Mouse (Mus musculus) CH12.LX (cell line): ENCODE measurements around the gene Fpgs. TPM values are rescaled to one million over a fixed set of nuclear protein-coding genes. Genes with fewer than 3 reads are reported as not detected.

ENCODE experiments used
- DNase-seq: peaks from one replicate; pipeline ENCODE4 v3.0.0-alpha.2; 2013; ENCODE audit errors: extremely low read depth
- H3K27ac ChIP-seq: 2 replicates; pipeline ENCODE4 v1.5.1; 2012; ENCODE audit warnings: low read depth, mild to moderate bottlenecking, control low read depth, moderate library complexity; ENCODE audit not compliant: insufficient read depth
- H3K27me3 ChIP-seq: replicated peaks from 2 replicates; pipeline ENCODE3; 2012; ENCODE audit warnings: inconsistent platforms
- H3K36me3 ChIP-seq, 2 experiments: replicated peaks in 1 of 2; 2 replicates each; pipeline versions ENCODE3 to v1.6.1; 2012; ENCODE audit warnings: inconsistent platforms in 1 of 2, low read length in 1 of 2, mild to moderate bottlenecking in 1 of 2, mixed read lengths in 1 of 2, moderate library complexity in 1 of 2; ENCODE audit not compliant: control insufficient read depth in 1 of 2, insufficient read depth in 1 of 2
- H3K4me1 ChIP-seq, 2 experiments: 2 replicates each; pipeline ENCODE4 v1.6.1; 2012; ENCODE audit warnings: inconsistent platforms in 1 of 2, moderate library complexity in 1 of 2; ENCODE audit not compliant: insufficient read depth in 2 of 2, control insufficient read depth in 1 of 2
- H3K4me2 ChIP-seq: 2 replicates; pipeline ENCODE4 v1.6.1; 2012; ENCODE audit warnings: low read depth, mild to moderate bottlenecking, control low read depth; ENCODE audit not compliant: poor library complexity, insufficient read depth, severe bottlenecking
- H3K4me3 ChIP-seq, 3 experiments: fragments of 150-350 bp in 1 of 3; sonication (generic) in 1 of 3; replicated peaks in 1 of 3; 2 replicates each; pipeline versions ENCODE3 to v1.5.1; 2011 to 2012; ENCODE audit warnings: low read depth in 2 of 3, low read length in 2 of 3, mild to moderate bottlenecking in 2 of 3, moderate library complexity in 2 of 3, control low read depth in 1 of 3, improper control_type of control experiment in 1 of 3, inconsistent platforms in 1 of 3, mixed read lengths in 1 of 3; ENCODE audit not compliant: poor library complexity in 1 of 3
- H3K79me2 ChIP-seq: replicated peaks from 2 replicates; pipeline ENCODE4 v1.6.1; 2012; ENCODE audit warnings: mild to moderate bottlenecking, moderate library complexity; ENCODE audit not compliant: control insufficient read depth, poor library complexity, insufficient read depth, severe bottlenecking; ENCODE audit errors: extremely low read depth
- H3K9ac ChIP-seq: 2 replicates; pipeline ENCODE4 v1.6.1; 2012; ENCODE audit warnings: low read depth, mild to moderate bottlenecking, control low read depth, moderate library complexity; ENCODE audit not compliant: insufficient read depth
- H3K9me3 ChIP-seq: replicated peaks from 2 replicates; pipeline ENCODE3; 2012; ENCODE audit warnings: low read length, inconsistent platforms, mixed read lengths
- BHLHE40 ChIP-seq: IDR thresholded peaks from 2 replicates; pipeline ENCODE4 v1.6.1; 2011; ENCODE audit warnings: mild to moderate bottlenecking, low read depth, low read length, improper control_type of control experiment
- CHD1 ChIP-seq: IDR thresholded peaks from 2 replicates; pipeline ENCODE4 v1.6.1; 2012; ENCODE audit warnings: low read depth, low read length, improper control_type of control experiment, inconsistent platforms
- CTCF ChIP-seq, 2 experiments: IDR thresholded peaks in 1 of 2; conservative IDR thresholded peaks in 1 of 2; 2 replicates each; pipeline ENCODE4 v1.5.1; 2011 to 2012; ENCODE audit warnings: low read depth in 2 of 2, low read length in 2 of 2, improper control_type of control experiment in 1 of 2, inconsistent platforms in 1 of 2, mild to moderate bottlenecking in 1 of 2, moderate library complexity in 1 of 2
- ELF1 ChIP-seq: IDR thresholded peaks from 2 replicates; pipeline ENCODE4 v1.6.1; 2014; ENCODE audit warnings: low read depth, mild to moderate bottlenecking, inconsistent platforms, low read length, improper control_type of control experiment
- EP300 ChIP-seq: IDR thresholded peaks from 2 replicates; pipeline ENCODE4 v1.6.1; 2011; ENCODE audit warnings: low read length, improper control_type of control experiment
- GABPA ChIP-seq: IDR thresholded peaks from 2 replicates; pipeline ENCODE4 v1.6.1; 2012; ENCODE audit warnings: low read depth, low read length, improper control_type of control experiment, inconsistent platforms; ENCODE audit not compliant: insufficient replicate concordance
- IRF4 ChIP-seq: IDR thresholded peaks from 2 replicates; pipeline ENCODE4 v1.6.1; 2014; ENCODE audit warnings: low read depth, mild to moderate bottlenecking, inconsistent platforms, low read length, improper control_type of control experiment
- KAT2A ChIP-seq: IDR thresholded peaks from 2 replicates; pipeline ENCODE4 v1.6.1; 2012; ENCODE audit warnings: low read length, improper control_type of control experiment, inconsistent platforms; ENCODE audit not compliant: insufficient replicate concordance
- MEF2A ChIP-seq: IDR thresholded peaks from 2 replicates; pipeline ENCODE4 v1.6.1; 2014; ENCODE audit warnings: low read depth, mild to moderate bottlenecking, inconsistent platforms, low read length, improper control_type of control experiment, borderline replicate concordance
- MXI1 ChIP-seq: IDR thresholded peaks from 2 replicates; pipeline ENCODE4 v1.6.1; 2011; ENCODE audit warnings: mild to moderate bottlenecking, low read depth, low read length, improper control_type of control experiment
- NELFE ChIP-seq: IDR thresholded peaks from 2 replicates; pipeline ENCODE4 v1.6.1; 2011; ENCODE audit warnings: low read depth, low read length, improper control_type of control experiment
- NRF1 ChIP-seq: IDR thresholded peaks from 2 replicates; pipeline ENCODE4 v1.6.1; 2014; ENCODE audit warnings: low read depth, mild to moderate bottlenecking, inconsistent platforms, low read length, improper control_type of control experiment, moderate library complexity
- PAX5 ChIP-seq: IDR thresholded peaks from 2 replicates; pipeline ENCODE4 v1.6.1; 2012; ENCODE audit warnings: low read length, inconsistent platforms, mixed read lengths
- POLR2A ChIP-seq: IDR thresholded peaks from 2 replicates; pipeline ENCODE4 v1.6.1; 2011; ENCODE audit warnings: low read depth, mild to moderate bottlenecking, improper control_type of control experiment, low read length
- RCOR1 ChIP-seq: conservative IDR thresholded peaks from 2 replicates; pipeline ENCODE4 v1.6.1; 2012; ENCODE audit warnings: low read depth, mild to moderate bottlenecking, inconsistent platforms, low read length, improper control_type of control experiment
- SIN3A ChIP-seq: IDR thresholded peaks from 2 replicates; pipeline ENCODE4 v1.6.1; 2012; ENCODE audit warnings: low read length, improper control_type of control experiment, inconsistent platforms
- SMC3 ChIP-seq: IDR thresholded peaks from 2 replicates; pipeline ENCODE4 v1.6.1; 2011; ENCODE audit warnings: low read depth, low read length, improper control_type of control experiment
- TBP ChIP-seq: conservative IDR thresholded peaks from 2 replicates; pipeline ENCODE4 v1.6.1; 2011; ENCODE audit warnings: low read depth, low read length, improper control_type of control experiment
- TCF12 ChIP-seq: IDR thresholded peaks from 2 replicates; pipeline ENCODE4 v1.6.1; 2014; ENCODE audit warnings: low read depth, mild to moderate bottlenecking, inconsistent platforms, low read length, improper control_type of control experiment
- UBTF ChIP-seq: IDR thresholded peaks from 2 replicates; pipeline ENCODE4 v1.6.1; 2012; ENCODE audit warnings: low read depth, mild to moderate bottlenecking, inconsistent platforms, low read length, improper control_type of control experiment, moderate library complexity
- USF1 ChIP-seq: IDR thresholded peaks from 2 replicates; pipeline ENCODE4 v1.6.1; 2014; ENCODE audit warnings: low read depth, mild to moderate bottlenecking, inconsistent platforms, low read length, improper control_type of control experiment
- USF2 ChIP-seq: conservative IDR thresholded peaks from 2 replicates; pipeline ENCODE4 v1.6.1; 2011; ENCODE audit warnings: low read depth, low read length, improper control_type of control experiment
- ZKSCAN1 ChIP-seq: IDR thresholded peaks from 2 replicates; pipeline ENCODE4 v1.6.1; 2012; ENCODE audit warnings: low read depth, inconsistent platforms, low read length, improper control_type of control experiment, borderline replicate concordance
- ZNF384 ChIP-seq: IDR thresholded peaks from 2 replicates; pipeline ENCODE4 v1.6.1; 2012; ENCODE audit warnings: low read depth, low read length, improper control_type of control experiment, inconsistent platforms
- dilution Hi-C: fragments of 300-500 bp; cut with MboI; formaldehyde crosslinking; loops from 2 replicates; pipeline ENCODE4 v1.14.3; 2020; ENCODE audit warnings: low sequenced_read_pairs; ENCODE audit not compliant: extremely low pct_unique_long_range_greater_than_20kb, extremely low pct_ligation_motif_present
- in situ Hi-C: fragments of 300-500 bp; cut with MboI; formaldehyde crosslinking; loops from 3 replicates; pipeline ENCODE4 v1.14.3; 2019; ENCODE audit warnings: low sequenced_read_pairs, low pct_ligation_motif_present, low pct_unique_long_range_greater_than_20kb, mixed read lengths
- polyA plus RNA-seq: library from polyadenylated mRNA; unstranded; fragments of >175 nt; gene quantifications from 2 replicates; pipeline ENCODE4 v1.2.1, GENCODE M21; 2012; ENCODE audit warnings: low read depth; ENCODE audit not compliant: insufficient read length
- total RNA-seq, 2 experiments: library from RNA; depleted of rRNA; stranded (reverse); fragments of 300-350 nt in 1 of 2; fragments of >200 nt in 1 of 2; gene quantifications; 2 replicates each; pipeline ENCODE4 v1.2.3; 2012 to 2014

The Fpgs gene
- total and polyA plus RNA-seq, 3 experiments = 31.8 to 59.2 (median 41.8) TPM

DNA sequence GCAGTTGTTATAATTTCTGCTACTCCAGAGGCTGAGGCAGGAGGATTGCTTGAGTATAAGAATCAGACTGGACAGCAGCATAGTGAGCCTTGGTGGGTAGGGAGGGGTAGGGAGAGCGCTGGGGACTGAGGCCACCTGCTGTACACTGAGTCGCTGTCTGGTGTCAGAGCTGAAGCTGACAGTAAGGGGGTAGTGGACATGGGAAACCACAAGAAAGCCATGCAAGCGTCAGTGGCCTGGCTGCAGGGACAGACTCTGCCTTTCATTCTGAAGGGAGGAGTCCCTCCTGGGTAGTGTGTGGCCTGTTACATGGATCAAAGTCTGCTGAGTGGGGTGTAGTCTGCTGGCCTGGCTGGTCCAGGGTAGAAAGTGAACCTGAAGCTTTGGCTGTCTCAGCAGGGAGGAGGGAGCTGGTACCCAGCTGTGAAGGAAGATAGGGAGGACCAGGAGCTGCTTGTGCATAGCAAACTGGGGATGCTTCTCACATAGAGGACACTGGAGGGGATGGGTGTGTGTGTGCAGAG lies 32.4 kb upstream of the Fpgs start:
- DNase-seq = no peak
- no peak overlapping the region for H3K4me3 ChIP-seq
- no peak for TF ChIP-seq ELF1
- no peak for TF ChIP-seq SIN3A
- TF ChIP-seq SMC3 = peak; percentile 14
- TF ChIP-seq RCOR1 = no peak
- no peak for TF ChIP-seq TCF12
- no peak for TF ChIP-seq MXI1
- 0 out of 4 replicates have a peak, but pooled peaks of 1 of the 2 experiments have one; percentile 6 for TF ChIP-seq CTCF (conservative IDR thresholded peaks at IDR 0.05 in 1 of 2, IDR thresholded peaks at IDR 0.05 in 1 of 2; ENCODE audit: low read depth in 2 of 2, low read length in 2 of 2)
- no peak for TF ChIP-seq USF1
- no peak for TF ChIP-seq BHLHE40
- TF ChIP-seq NRF1 = no peak
- TF ChIP-seq USF2 = no peak
- no peak for TF ChIP-seq GABPA
- no peak overlapping the region for H3K9ac ChIP-seq
- H3K79me2 ChIP-seq = no peaks in the 10 kb centered on the region
- no peaks in the 10 kb centered on the region for H3K27me3 ChIP-seq
- no peak overlapping the region for H3K4me2 ChIP-seq
- dilution Hi-C loops = no loop called here
- no peak overlapping the region for H3K27ac ChIP-seq
- H3K4me1 ChIP-seq = peaks cover 4 to 38% of the 10 kb centered on the region in 2 experiments; a peak in 3 of 4 replicates
- peaks cover 13 to 88% of the 10 kb centered on the region in 2 experiments for H3K36me3 ChIP-seq
- in situ Hi-C loops = no loop called here
- H3K9me3 ChIP-seq = no peaks in the 10 kb centered on the region

DNA sequence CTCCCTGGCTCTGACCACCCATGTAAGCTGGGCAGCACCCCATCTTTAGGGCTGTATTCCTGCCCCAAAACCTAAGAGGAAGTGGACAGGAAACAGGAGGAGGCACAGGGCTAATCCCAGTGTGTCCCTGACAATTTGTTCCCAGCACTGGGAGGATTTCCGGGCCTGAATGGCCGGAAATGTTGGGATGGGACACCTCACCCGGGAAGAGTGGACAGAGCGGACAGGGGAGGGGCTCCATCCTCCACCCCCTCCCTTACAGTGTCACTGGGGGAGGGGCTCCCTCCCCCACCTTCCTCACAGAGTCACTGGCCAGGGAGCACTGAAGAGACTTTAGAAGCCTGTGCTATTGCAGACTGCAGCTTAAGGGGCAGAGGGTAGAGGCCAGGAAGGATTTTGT lies 31.0 kb upstream of the Fpgs start:
- TF ChIP-seq GABPA (no peak), ZNF384 (no peak), KAT2A (no peak), NELFE (no peak), BHLHE40 (no peak), CHD1 (no peak), ELF1 (no peak), MEF2A (no peak), TCF12 (no peak), TBP (no peak), SIN3A (no peak), EP300 (no peak), UBTF (no peak), PAX5 (no peak), POLR2A (no peak), IRF4 (no peak), ZKSCAN1 (no peak)
- Histone ChIP-seq H3K27me3 (no peaks in the 10 kb centered on the region), H3K36me3 (peaks cover 10 to 90% of the 10 kb centered on the region in 2 experiments), H3K27ac (no peak overlapping the region), H3K4me2 (no peak overlapping the region), H3K9me3 (no peaks in the 10 kb centered on the region), H3K4me1 (peaks cover 4 to 47% of the 10 kb centered on the region in 2 experiments; a peak in 3 of 4 replicates), H3K9ac (no peak overlapping the region), H3K4me3 (no peak overlapping the region), H3K79me2 (no peaks in the 10 kb centered on the region)
- dilution Hi-C loops (no loop called here), in situ Hi-C loops (no loop called here)
- DNase-seq = no peak
